16 mouse cellular contexts compared by ENCODE assay signal in genomic region chr5:76052782-76053181, GRCm38 (mm10).
"Had no signal": no experiment of that assay in that cellular context is flagged by ENCODE, and none has a peak within 500 bp of the region (broad histone marks: within the 10 kb centered on the region; RNA-seq: fewer than 3 reads in every experiment).

No protein-coding gene starts in this region.

- H3K4me1 ChIP-seq: neural tube, embryonic 13.5 days; neural tube, embryonic 15.5 days; stomach, embryonic 15.5 days had no signal

- H3K27me3 ChIP-seq: neural tube, embryonic 13.5 days; neural tube, embryonic 15.5 days; stomach, embryonic 15.5 days had no signal

- H3K4me3 ChIP-seq: neural tube, embryonic 13.5 days; neural tube, embryonic 15.5 days; stomach, embryonic 15.5 days had no signal

- H3K9me3 ChIP-seq: neural tube, embryonic 13.5 days; neural tube, embryonic 15.5 days; stomach, embryonic 15.5 days had no signal

- DNase-seq: retina, postnatal 1 day; right cerebral cortex, adult 18-20 months; right cerebral cortex, postnatal 14 days; right cerebral cortex, postnatal 25 days; right cerebral cortex, postnatal 4 days; spleen, adult 18-20 months; thymus, adult 18-20 months; thymus, adult 2 months; thymus, postnatal 14 days; thymus, postnatal 25 days; thymus, postnatal 36 days; thymus, postnatal 4 days had no signal

- H3K36me3 ChIP-seq: neural tube, embryonic 13.5 days; neural tube, embryonic 15.5 days; stomach, embryonic 15.5 days had no signal

- H3K9ac ChIP-seq: neural tube, embryonic 13.5 days; neural tube, embryonic 15.5 days; stomach, embryonic 15.5 days had no signal

- H3K27ac ChIP-seq: neural tube, embryonic 13.5 days; neural tube, embryonic 15.5 days; stomach, embryonic 15.5 days; stomach, postnatal 0 days had no signal

- H3K4me2 ChIP-seq: neural tube, embryonic 13.5 days; neural tube, embryonic 15.5 days; stomach, embryonic 15.5 days had no signal
